Mouse (Mus musculus): ENCODE results near the gene Igfbp4. TPM values are rescaled to one million over a fixed set of nuclear protein-coding genes. Genes with fewer than 3 reads are reported as not detected.

Gene Igfbp4
- polyA plus RNA-seq, 1 experiment from 2014 or later, result 136 TPM

Other genes with a start within 250 kb of the Igfbp4 start
- 33.2 and 33.6 TPM in 2 replicates for gene Msl1, start 245.7 kb upstream of the Igfbp4 start, polyA plus RNA-seq (2015; fragmentation: Nextera tagmentation; extraction: Ambion mirVana)
- 56.3 and 57.7 TPM in 2 replicates for gene Casc3, start 236.3 kb upstream of the Igfbp4 start, polyA plus RNA-seq (2015; fragmentation: Nextera tagmentation; extraction: Ambion mirVana)
- 9.1 and 9.2 TPM in 2 replicates for gene Rapgefl1, start 204.5 kb upstream of the Igfbp4 start, polyA plus RNA-seq (2015; fragmentation: Nextera tagmentation; extraction: Ambion mirVana)
- gene Wipf2, start 177.6 kb upstream of the Igfbp4 start, polyA plus RNA-seq (2015; fragmentation: Nextera tagmentation; extraction: Ambion mirVana), result 4.9 and 5.3 TPM in 2 replicates
- 3.9 and 4.2 TPM in 2 replicates for gene Cdc6, start 133.4 kb upstream of the Igfbp4 start, polyA plus RNA-seq (2015; fragmentation: Nextera tagmentation; extraction: Ambion mirVana)
- gene Rara, start 113.4 kb upstream of the Igfbp4 start, polyA plus RNA-seq (2015; fragmentation: Nextera tagmentation; extraction: Ambion mirVana), result 9.7 and 10.5 TPM in 2 replicates
- gene Gjd3, start 58.2 kb upstream of the Igfbp4 start, polyA plus RNA-seq (2015; fragmentation: Nextera tagmentation; extraction: Ambion mirVana), result 1.4 and 2.4 TPM in 2 replicates
- 31.8 and 33.9 TPM in 2 replicates for gene Top2a, start 17.1 kb upstream of the Igfbp4 start, polyA plus RNA-seq (2015; fragmentation: Nextera tagmentation; extraction: Ambion mirVana)
- gene Tns4, start 48.1 kb downstream of the Igfbp4 start, polyA plus RNA-seq (2015; fragmentation: Nextera tagmentation; extraction: Ambion mirVana), result 0.09 TPM in 1 of 2 replicates, not detected in the other
- 0.09 TPM in 1 of 2 replicates, not detected in the other for gene Ccr7, start 113.8 kb downstream of the Igfbp4 start, polyA plus RNA-seq (2015; fragmentation: Nextera tagmentation; extraction: Ambion mirVana)
- gene Smarce1, start 189.8 kb downstream of the Igfbp4 start, polyA plus RNA-seq (2015; fragmentation: Nextera tagmentation; extraction: Ambion mirVana), result 322 and 331 TPM in 2 replicates
- 6.8 and 8.1 TPM in 2 replicates for gene Krt222, start 202.8 kb downstream of the Igfbp4 start, polyA plus RNA-seq (2015; fragmentation: Nextera tagmentation; extraction: Ambion mirVana)
- gene Krt24, start 244.0 kb downstream of the Igfbp4 start, polyA plus RNA-seq (2015; fragmentation: Nextera tagmentation; extraction: Ambion mirVana), result not detected in 2 replicates